Mouse (Mus musculus) thymus, adult 2 months (tissue): ENCODE results near the gene Ifi27.

Experiments used
- CTCF ChIP-seq: fragments of 200-500 bp; IDR thresholded peaks from 2 replicates; pipeline ENCODE4 v1.5.1; 2012; ENCODE audit warnings: mild to moderate bottlenecking, control low read depth, low read length, moderate library complexity, borderline replicate concordance; ENCODE audit not compliant: control insufficient read depth, poor library complexity, insufficient read depth; ENCODE audit errors: extremely low read depth
- POLR2A ChIP-seq: fragments of 200-500 bp; IDR thresholded peaks from 2 replicates; pipeline ENCODE4 v1.6.1; 2012; ENCODE audit warnings: mild to moderate bottlenecking, low read length, control low read depth, moderate library complexity; ENCODE audit not compliant: control insufficient read depth, poor library complexity, insufficient read depth; ENCODE audit errors: extremely low read depth

GRCm38 (mm10) chr12:103433430-103433829 lies 581 bp upstream of the Ifi27 start:
- TF ChIP-seq CTCF, result no peak
- TF ChIP-seq POLR2A, result no peak
